Mouse (Mus musculus) kidney, adult 2 months (tissue): ENCODE results near the gene Mllt6. TPM values are rescaled to one million over a fixed set of nuclear protein-coding genes. Genes with fewer than 3 reads are reported as not detected.
"Not testable (repeated sequence)": the region's sequence is repeated elsewhere in the genome, so short reads cannot be mapped to it uniquely, and the experiment has no call there.

Source experiments
- DNase-seq: peaks from one replicate; pipeline ENCODE4 v3.0.0; 2021
- H3K27ac ChIP-seq: fragments of 200-500 bp; 2 replicates; pipeline ENCODE4 v1.5.1; 2012; ENCODE audit warnings: low read depth, low read length, control low read depth, inconsistent platforms; ENCODE audit not compliant: insufficient read depth
- H3K27me3 ChIP-seq: fragments of 200-500 bp; replicated peaks from 2 replicates; pipeline ENCODE4 v1.6.1; 2012; ENCODE audit warnings: mild to moderate bottlenecking, moderate library complexity, low read length, inconsistent platforms; ENCODE audit not compliant: control insufficient read depth, insufficient read depth
- H3K36me3 ChIP-seq: fragments of 200-500 bp; 2 replicates; pipeline ENCODE4 v1.6.1; 2012; ENCODE audit warnings: mild to moderate bottlenecking, moderate library complexity, low read length, inconsistent platforms; ENCODE audit not compliant: control insufficient read depth, insufficient read depth
- H3K4me1 ChIP-seq: fragments of 200-500 bp; 2 replicates; pipeline ENCODE4 v1.6.1; 2011; ENCODE audit warnings: low read length; ENCODE audit not compliant: control insufficient read depth, insufficient read depth
- H3K4me3 ChIP-seq: fragments of 200-500 bp; 2 replicates; pipeline ENCODE4 v1.5.1; 2011; ENCODE audit warnings: mild to moderate bottlenecking, low read depth, low read length, control low read depth; ENCODE audit not compliant: insufficient read depth
- CTCF ChIP-seq: fragments of 200-500 bp; conservative IDR thresholded peaks from 2 replicates; pipeline ENCODE4 v1.5.1; 2011; ENCODE audit warnings: low read depth, mild to moderate bottlenecking, control low read depth, low read length, moderate library complexity, mixed read lengths; ENCODE audit not compliant: insufficient read depth, insufficient read length
- POLR2A ChIP-seq: fragments of 200-500 bp; IDR thresholded peaks from one replicate; pipeline ENCODE4 v1.6.1; 2011; ENCODE audit warnings: low read depth, low read length, control low read depth
- WGBS: fragments of 180-500 bp; shearing (Covaris S2); methylation state at CpG from one replicate; pipeline ENCODE4 v1.1.7; 2018; 5-methylcytosine and 5-hydroxymethylcytosine counted together
- polyA plus RNA-seq: library from polyadenylated mRNA; depleted of rRNA; stranded (reverse); fragments of >200 nt; gene quantifications from 2 replicates; pipeline ENCODE4 v1.2.3, GENCODE M21; 2012

The Mllt6 gene
- polyA plus RNA-seq, 1 experiment, result 36.6 TPM

GRCm38 (mm10) chr11:97631500-97631899 is 31.7 kb upstream of the Mllt6 start:
- DNase-seq, result no peak
- 23% methylated on average over 5 of the region's 5 CpGs for WGBS
- Histone ChIP-seq H3K4me3 (no peak overlapping the region), H3K36me3 (no peaks in the 10 kb centered on the region), H3K4me1 (no peaks in the 10 kb centered on the region), H3K27ac (no peak overlapping the region), H3K27me3 (peaks cover 10% of the 10 kb centered on the region)
- TF ChIP-seq POLR2A (no peak), CTCF (no peak)

GRCm38 (mm10) chr11:97631938-97632337 is 31.3 kb upstream of the Mllt6 start:
- WGBS, result 7% methylated on average over 12 of the region's 12 CpGs
- Histone ChIP-seq H3K27me3 (peaks cover 10% of the 10 kb centered on the region), H3K4me3 (no peak overlapping the region), H3K36me3 (no peaks in the 10 kb centered on the region), H3K27ac (no peak overlapping the region), H3K4me1 (no peaks in the 10 kb centered on the region)
- DNase-seq, result peak; percentile 73
- no peak for TF ChIP-seq POLR2A
- peak; percentile 95 for TF ChIP-seq CTCF

- not testable (repeated sequence) for H3K4me1 ChIP-seq, H3K4me3 ChIP-seq, H3K27ac ChIP-seq, H3K36me3 ChIP-seq, DNase-seq
- H3K27me3 ChIP-seq, result peaks cover 10% of the 10 kb centered on the region
- WGBS, result 87% methylated on average over 4 of the region's 4 CpGs
These were observed 30.8 kb upstream of the Mllt6 start for GRCm38 (mm10) chr11:97632440-97632839.

GRCm38 (mm10) chr11:97635468-97636019 is 27.7 kb upstream of the Mllt6 start:
- no peaks in the 10 kb centered on the region for H3K36me3 ChIP-seq
- H3K27me3 ChIP-seq, result no peaks in the 10 kb centered on the region
- TF ChIP-seq POLR2A (no peak), CTCF (no peak)
- H3K4me3 ChIP-seq, result no peak overlapping the region
- no peak overlapping the region for H3K27ac ChIP-seq
- no peak for DNase-seq
- 85% methylated on average over 11 of the region's 11 CpGs for WGBS
- no peaks in the 10 kb centered on the region for H3K4me1 ChIP-seq

GRCm38 (mm10) chr11:97641668-97642067 is 21.5 kb upstream of the Mllt6 start:
- Histone ChIP-seq H3K4me3 (no peak overlapping the region), H3K27ac (no peak overlapping the region), H3K36me3 (no peaks in the 10 kb centered on the region), H3K27me3 (no peaks in the 10 kb centered on the region), H3K4me1 (no peaks in the 10 kb centered on the region)
- DNase-seq, result no peak
- no peak for TF ChIP-seq POLR2A
- no peak for TF ChIP-seq CTCF
- WGBS, result 26% methylated on average over 8 of the region's 8 CpGs

- DNase-seq, result no peak
These were observed 20.5 kb upstream of the Mllt6 start for GRCm38 (mm10) chr11:97642746-97643145.

GRCm38 (mm10) chr11:97643380-97644055 is 19.7 kb upstream of the Mllt6 start:
- no peaks in the 10 kb centered on the region for H3K27me3 ChIP-seq
- H3K4me1 ChIP-seq, result no peaks in the 10 kb centered on the region
- H3K4me3 ChIP-seq, result no peak overlapping the region
- no peak for DNase-seq
- 82% methylated on average over 8 of the region's 8 CpGs for WGBS
- no peak overlapping the region for H3K27ac ChIP-seq
- no peak for TF ChIP-seq POLR2A
- TF ChIP-seq CTCF, result no peak
- no peaks in the 10 kb centered on the region for H3K36me3 ChIP-seq

More at GRCm38 (mm10) chr11:97642746-97643145, 20.5 kb upstream of the Mllt6 start:
- Histone ChIP-seq H3K4me1 (no peaks in the 10 kb centered on the region), H3K36me3 (no peaks in the 10 kb centered on the region), H3K27me3 (no peaks in the 10 kb centered on the region), H3K27ac (no peak overlapping the region), H3K4me3 (no peak overlapping the region)
- 51% methylated on average over 2 of the region's 2 CpGs for whole genome bisulfite sequencing
- TF ChIP-seq POLR2A, result no peak
